Mouse (Mus musculus) CD4-positive, CD25-positive, alpha-beta regulatory T cell, adult 4 months (primary cell): ENCODE data around the gene Mmp10. TPM values are rescaled to one million over a fixed set of nuclear protein-coding genes. Genes with fewer than 3 reads are reported as not detected.

Experiments used
- ATAC-seq: one replicate; pipeline ENCODE4 v1.8.0; 2017
- polyA plus RNA-seq, 2 experiments: library from polyadenylated mRNA; unstranded; fragments of 100-300 nt; shearing (Covaris generic); gene quantifications; one replicate each; pipeline ENCODE4 v1.2.1; 2017

Gene Mmp10
- not detected for polyA plus RNA-seq

- peak; percentile 13 for ATAC-seq
Measured at GRCm38 (mm10) chr9:7502051-7502450, at the start of gene Mmp10. TSS of gene Mmp10 (plus strand) at chr9:7502352.

- no peak for ATAC-seq
Measured at GRCm38 (mm10) chr9:7453302-7453701, 48.9 kb upstream of the Mmp10 start.

GRCm38 (mm10) chr9:7470262-7470661, 31.9 kb upstream of the Mmp10 start:
- no peak for ATAC-seq

GRCm38 (mm10) chr9:7483684-7484394, 18.3 kb upstream of the Mmp10 start:
- ATAC-seq = no peak

GRCm38 (mm10) chr9:7501138-7501537, 1.0 kb upstream of the Mmp10 start:
- ATAC-seq = peak; percentile 86

- no peak for ATAC-seq
Measured at GRCm38 (mm10) chr9:7507321-7507876, 5.2 kb downstream of the Mmp10 start.

GRCm38 (mm10) chr9:7509619-7510233, 7.6 kb downstream of the Mmp10 start:
- peak; percentile 91 for ATAC-seq

- ATAC-seq = no peak
Measured at GRCm38 (mm10) chr9:7517944-7518571, 15.9 kb downstream of the Mmp10 start.

GRCm38 (mm10) chr9:7526255-7526940, 24.2 kb downstream of the Mmp10 start:
- no peak for ATAC-seq

- ATAC-seq = no peak
Measured at GRCm38 (mm10) chr9:7542763-7543162, 40.6 kb downstream of the Mmp10 start.

- no peak for ATAC-seq
Measured at GRCm38 (mm10) chr9:7544923-7545457, 42.8 kb downstream of the Mmp10 start.

- ATAC-seq = no peak
Measured at GRCm38 (mm10) chr9:7545471-7545870, 43.3 kb downstream of the Mmp10 start.

- no peak for ATAC-seq
Measured at GRCm38 (mm10) chr9:7545920-7546319, 43.8 kb downstream of the Mmp10 start.

GRCm38 (mm10) chr9:7551943-7552342, 49.8 kb downstream of the Mmp10 start:
- ATAC-seq = no peak

GRCm38 (mm10) chr9:7553536-7553935, 51.4 kb downstream of the Mmp10 start:
- peak; percentile 95 for ATAC-seq

GRCm38 (mm10) chr9:7554382-7554781, 52.2 kb downstream of the Mmp10 start:
- peak; percentile 55 for ATAC-seq

- no peak for ATAC-seq
Measured at GRCm38 (mm10) chr9:7558221-7559017, 56.3 kb downstream of the Mmp10 start, which contains the start of gene Mmp8. TSS of gene Mmp8 (plus strand) at chr9:7558456.
